In the genomic region with DNA sequence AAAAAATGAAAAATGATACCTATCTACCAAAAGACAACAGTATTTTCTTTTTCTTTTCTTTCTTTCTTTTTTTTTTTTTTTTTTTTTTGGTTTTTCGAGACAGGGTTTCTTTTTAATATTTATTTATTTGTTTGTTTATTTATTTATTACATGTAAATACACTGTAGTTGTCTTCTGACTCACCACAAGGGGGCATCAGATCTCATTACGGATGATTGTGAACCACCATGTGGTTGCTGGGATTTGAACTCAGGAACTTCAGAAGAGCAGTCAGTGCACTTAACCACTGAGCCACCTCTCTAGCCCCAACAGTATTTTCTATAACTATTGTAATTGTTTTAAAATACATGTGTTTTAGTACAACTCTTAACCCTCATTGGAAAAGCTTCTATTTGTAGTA, we compare ENCODE assay signal across 10 mouse cellular contexts. TPM values are rescaled to one million over a fixed set of nuclear protein-coding genes. Genes with fewer than 3 reads are reported as not detected.
DNase-seq lines count a peak whose midpoint lies in the region; ATAC-seq and TF ChIP-seq lines count a peak whose summit lies in the region.
"Not testable (repeated sequence)": the region's sequence is repeated elsewhere in the genome, so short reads cannot be mapped to it uniquely, and the experiment has no call there.
"Had no signal": no experiment of that assay in that cellular context is flagged by ENCODE, and none has a peak within 500 bp of the region (broad histone marks: within the 10 kb centered on the region; RNA-seq: fewer than 3 reads in every experiment).

No protein-coding gene starts in this region.

- DNase-seq in 3T3-L1 (ENCODE audit: low read depth, low spot score): peak; percentile 37
- DNase-seq in adipocyte (ENCODE audit: low spot score): peak; percentile 30
- DNase-seq in cerebellum, postnatal 10 days: peak; percentile 50 to 66
- DNase-seq in hindbrain, postnatal 0 days (ENCODE audit: low spot score): peak; percentile 21
- peak; percentile 10 for DNase-seq in liver, adult 2 months (ENCODE audit: extremely low read depth, low read depth, low spot score)
- peak; percentile 15 for DNase-seq in lung, postnatal 36 days
- peak; percentile 6 for DNase-seq in thymus, adult 2 months

- not testable (repeated sequence) for ATAC-seq in hindbrain, postnatal 0 days

- not testable (repeated sequence) for H3K4me2 ChIP-seq in hindbrain, postnatal 0 days (ENCODE audit: low read depth, low read length)

- not testable (repeated sequence) for H3K4me1 ChIP-seq in E14TG2a.4 (replicated peaks; ENCODE audit: low read depth, low read length); hindbrain, postnatal 0 days (ENCODE audit: insufficient read depth, low read length); liver, adult 2 months (ENCODE audit: control insufficient read depth, insufficient read depth, low read length); thymus, adult 2 months (replicated peaks; ENCODE audit: control insufficient read depth, insufficient read depth, low read length)

- H3K27me3 ChIP-seq in E14TG2a.4 (ENCODE audit: insufficient read depth, low read length); hindbrain, postnatal 0 days (ENCODE audit: insufficient read depth, low read length); liver, adult 2 months (ENCODE audit: control insufficient read depth, insufficient read depth, low read length); thymus, adult 2 months (ENCODE audit: control insufficient read depth, insufficient read depth, low read length): not testable (repeated sequence)

- TF ChIP-seq POLR2A in liver, adult 2 months (IDR thresholded peaks at IDR 0.05; ENCODE audit: extremely low read depth, insufficient read depth, low read length); thymus, adult 2 months (IDR thresholded peaks at IDR 0.05; ENCODE audit: control insufficient read depth, extremely low read depth, insufficient read depth, low read length, poor library complexity): not testable (repeated sequence)

- H3K79me2 ChIP-seq in liver, adult 2 months (ENCODE audit: control insufficient read depth, insufficient read depth, low read length): not testable (repeated sequence)

- not testable (repeated sequence) for H3K4me3 ChIP-seq in E14TG2a.4 (replicated peaks; ENCODE audit: low read length); hindbrain, postnatal 0 days (ENCODE audit: low read length); liver, adult 2 months (ENCODE audit: insufficient read depth, low read depth, low read length); thymus, adult 2 months (ENCODE audit: control insufficient read depth, insufficient read depth, low read length)

- WGBS in hindbrain, postnatal 0 days: 84% methylated on average over 2 of the region's 2 CpGs
- WGBS in liver, adult 2 months: 73% methylated on average over 2 of the region's 2 CpGs
- 78% methylated on average over 2 of the region's 2 CpGs for WGBS in thymus, adult 2 months

- H3K9me3 ChIP-seq in E14TG2a.4 (ENCODE audit: low read length); hindbrain, postnatal 0 days (ENCODE audit: low read length): not testable (repeated sequence)

- TF ChIP-seq CTCF in E14TG2a.4 (conservative IDR thresholded peaks at IDR 0.05; ENCODE audit: low read length): peak; percentile 38
- peak; percentile 37 for TF ChIP-seq CTCF in hindbrain, postnatal 0 days (IDR thresholded peaks at IDR 0.05; ENCODE audit: low read depth)
- not testable (repeated sequence) for TF ChIP-seq CTCF in liver, adult 2 months (IDR thresholded peaks at IDR 0.05; ENCODE audit: low read depth, low read length); thymus, adult 2 months (IDR thresholded peaks at IDR 0.05; ENCODE audit: borderline replicate concordance, control insufficient read depth, extremely low read depth, insufficient read depth, low read length, poor library complexity)

- not testable (repeated sequence) for H3K27ac ChIP-seq in hindbrain, postnatal 0 days; liver, adult 2 months (replicated peaks; ENCODE audit: insufficient read depth, low read depth, low read length); thymus, adult 2 months (ENCODE audit: control insufficient read depth, insufficient read depth, low read length)

- H3K9ac ChIP-seq in hindbrain, postnatal 0 days (replicated peaks; ENCODE audit: low read length); liver, adult 2 months (ENCODE audit: low read depth, low read length): not testable (repeated sequence)

- not testable (repeated sequence) for H3K36me3 ChIP-seq in E14TG2a.4 (ENCODE audit: insufficient read depth, low read length); hindbrain, postnatal 0 days (ENCODE audit: insufficient read depth, low read length); liver, adult 2 months (ENCODE audit: control insufficient read depth, insufficient read depth, low read length); thymus, adult 2 months (ENCODE audit: control insufficient read depth, insufficient read depth, low read length)

RNA-seq across cellular contexts. Expression of a gene that starts 39.1 kb away (rescaled TPM):
- 1.5 TPM in 2 replicates for total RNA-seq in hindbrain, postnatal 0 days (2014; rRNA removed)
- 0.71 and 0.86 TPM in 2 replicates for polyA plus RNA-seq in hindbrain, postnatal 0 days (2015; fragmentation: Nextera tagmentation; extraction: Ambion mirVana)
- 0.09 and 0.13 TPM in 2 replicates for total RNA-seq in liver, adult 2 months (2014; rRNA removed)
- 0.04 and 0.12 TPM in 2 replicates for polyA plus RNA-seq in liver, adult 2 months (2012; rRNA removed)
- 0.16 and 0.45 TPM in 2 replicates for polyA plus RNA-seq in thymus, adult 2 months (2012; rRNA removed)
- total RNA-seq: gastrocnemius, adult 8-10 months; layer of hippocampus, postnatal 25 days had no signal

RNA-seq across cellular contexts. Expression of a gene that starts 41.3 kb away (rescaled TPM):
- total RNA-seq in hindbrain, postnatal 0 days (2014; rRNA removed): 22.2 and 33.4 TPM in 2 replicates
- 19.8 and 22.0 TPM in 2 replicates for polyA plus RNA-seq in hindbrain, postnatal 0 days (2015; fragmentation: Nextera tagmentation; extraction: Ambion mirVana)
- total RNA-seq in liver, adult 2 months (2014; rRNA removed): 4.8 and 8.1 TPM in 2 replicates
- polyA plus RNA-seq in liver, adult 2 months (2012; rRNA removed): 5.8 and 6.3 TPM in 2 replicates
- polyA plus RNA-seq in thymus, adult 2 months (2012; rRNA removed): 5.9 and 6.4 TPM in 2 replicates

RNA-seq across cellular contexts. Expression of a gene that starts 41.7 kb away (rescaled TPM):
- total RNA-seq in hindbrain, postnatal 0 days (2014; rRNA removed): 5.3 and 13.4 TPM in 2 replicates
- polyA plus RNA-seq in hindbrain, postnatal 0 days (2015; fragmentation: Nextera tagmentation; extraction: Ambion mirVana): 4.5 and 4.6 TPM in 2 replicates
- total RNA-seq in liver, adult 2 months (2014; rRNA removed): 2.1 and 2.5 TPM in 2 replicates
- polyA plus RNA-seq in liver, adult 2 months (2012; rRNA removed): 0.20 TPM in 2 replicates
- polyA plus RNA-seq in thymus, adult 2 months (2012; rRNA removed): 2.5 and 2.6 TPM in 2 replicates

RNA-seq across cellular contexts. Expression of a gene that starts 56.9 kb away (rescaled TPM):
- 57.7 and 60.9 TPM in 2 replicates for total RNA-seq in hindbrain, postnatal 0 days (2014; rRNA removed)
- polyA plus RNA-seq in hindbrain, postnatal 0 days (2015; fragmentation: Nextera tagmentation; extraction: Ambion mirVana): 34.1 and 35.9 TPM in 2 replicates
- total RNA-seq in liver, adult 2 months (2014; rRNA removed): 3.3 and 3.8 TPM in 2 replicates
- 1.9 and 2.4 TPM in 2 replicates for polyA plus RNA-seq in liver, adult 2 months (2012; rRNA removed)
- 6.4 and 6.7 TPM in 2 replicates for polyA plus RNA-seq in thymus, adult 2 months (2012; rRNA removed)

Comparison
In these comparisons a context has a peak if more than half of its experiments do, and no peak if none do; other contexts are left out.
1. DNase-seq: peak in every context shown above with its lines; median percentile 58 in cerebellum, postnatal 10 days; 37 in 3T3-L1; 30 in adipocyte; 21 in hindbrain, postnatal 0 days; 15 in lung, postnatal 36 days; 10 in liver, adult 2 months; 6 in thymus, adult 2 months.